Comparison of ENCODE assay signal across 28 mouse cellular contexts in the genomic region with DNA sequence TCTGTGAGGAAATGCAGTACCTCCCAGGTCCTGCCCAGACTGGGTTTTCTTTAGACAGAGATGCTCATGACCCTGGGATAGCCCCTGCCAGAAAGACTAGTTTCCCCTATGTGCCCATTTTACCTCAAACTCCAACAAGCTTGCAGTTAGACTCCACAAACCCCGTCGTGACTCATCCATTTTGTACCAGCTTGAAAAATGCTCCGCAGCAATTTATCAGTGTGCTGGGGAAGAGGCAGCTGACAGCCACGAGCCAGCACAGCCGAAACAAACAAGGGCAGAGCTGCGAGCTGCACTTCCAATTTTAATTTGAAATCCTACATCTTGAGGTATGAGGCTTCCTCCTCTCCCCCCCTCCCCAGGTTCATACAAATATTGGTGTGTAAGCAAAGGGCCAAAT.
DNase-seq lines count a peak whose midpoint lies in the region; ATAC-seq lines count a peak whose summit lies in the region.
"Had no signal": no experiment of that assay in that cellular context is flagged by ENCODE, and none has a peak within 500 bp of the region (broad histone marks: within the 10 kb centered on the region; RNA-seq: fewer than 3 reads in every experiment).

No protein-coding gene starts in this region.

- H3K4me1 ChIP-seq in hindbrain, embryonic 16.5 days (ENCODE audit: control insufficient read depth, insufficient read depth, low read depth, low read length): no peaks in the 10 kb centered on the region
- H3K4me1 ChIP-seq: embryonic facial prominence, embryonic 13.5 days; forebrain, embryonic 13.5 days had no signal

- peak; percentile 16 for DNase-seq in layer of hippocampus, adult 11-12 months (ENCODE audit: low spot score)
- no peak for DNase-seq in layer of hippocampus, adult 9-10 months (ENCODE audit: low spot score)
- DNase-seq in right cerebral cortex, adult 2 months (ENCODE audit: low spot score in 2 of 2): peak; percentile 14 to 27
- DNase-seq in right cerebral cortex, postnatal 4 days: no peak
- DNase-seq in layer of hippocampus, adult 9-11 months: peak; percentile 42
- DNase-seq in embryo, embryonic 9.5 days (ENCODE audit: extremely low spot score): no peak
- DNase-seq: B cell, adult 2 months; cerebellum, adult 2 months; gastrocnemius, postnatal 14 days; heart, adult 11 months; heart, postnatal 10 days; kidney, adult 9 months; kidney, postnatal 14 days had no signal

- WGBS in hindbrain, embryonic 16.5 days: 80% methylated on average over 6 of the region's 6 CpGs

- H3K4me2 ChIP-seq in hindbrain, embryonic 16.5 days (ENCODE audit: low read length): no peak overlapping the region
- H3K4me2 ChIP-seq: embryonic facial prominence, embryonic 13.5 days; forebrain, embryonic 13.5 days; heart, embryonic 12.5 days had no signal

- no peak for ATAC-seq in hindbrain, embryonic 16.5 days
- ATAC-seq: forebrain, embryonic 13.5 days; hindbrain, postnatal 0 days; intestine, embryonic 16.5 days; lung, postnatal 0 days; midbrain, embryonic 16.5 days; Patski had no signal

- no peaks in the 10 kb centered on the region for H3K36me3 ChIP-seq in hindbrain, embryonic 16.5 days (ENCODE audit: control insufficient read depth, insufficient read depth, low read length)
- H3K36me3 ChIP-seq: embryonic facial prominence, embryonic 13.5 days; G1E; heart, embryonic 12.5 days; hindbrain, embryonic 10.5 days; midbrain, embryonic 10.5 days had no signal

- no peak overlapping the region for H3K4me3 ChIP-seq in hindbrain, embryonic 16.5 days (ENCODE audit: low read length)
- H3K4me3 ChIP-seq: embryonic facial prominence, embryonic 13.5 days; erythroblast, embryonic 14.5 days; forebrain, embryonic 13.5 days; heart, embryonic 12.5 days; hindbrain, embryonic 10.5 days; midbrain, embryonic 10.5 days had no signal

- no peaks in the 10 kb centered on the region for H3K27me3 ChIP-seq in hindbrain, embryonic 16.5 days (replicated peaks; ENCODE audit: control insufficient read depth, insufficient read depth, low read length)
- H3K27me3 ChIP-seq: CH12.LX; embryonic facial prominence, embryonic 13.5 days; forebrain, embryonic 13.5 days; Patski had no signal

- H3K27ac ChIP-seq in hindbrain, embryonic 16.5 days (ENCODE audit: low read depth, low read length): no peak overlapping the region
- H3K27ac ChIP-seq: embryonic facial prominence, embryonic 13.5 days; forebrain, embryonic 13.5 days; hindbrain, embryonic 10.5 days; hindbrain, postnatal 0 days; midbrain, embryonic 10.5 days; stomach, postnatal 0 days had no signal

- H3K9ac ChIP-seq in hindbrain, embryonic 16.5 days (ENCODE audit: low read depth, low read length): no peak overlapping the region
- H3K9ac ChIP-seq: embryonic facial prominence, embryonic 13.5 days; forebrain, embryonic 13.5 days; heart, embryonic 12.5 days had no signal

- H3K9me3 ChIP-seq in hindbrain, embryonic 16.5 days (ENCODE audit: control insufficient read depth, low read length): no peaks in the 10 kb centered on the region
- H3K9me3 ChIP-seq: embryonic facial prominence, embryonic 13.5 days; forebrain, embryonic 13.5 days; heart, embryonic 12.5 days; hindbrain, embryonic 10.5 days; midbrain, embryonic 10.5 days had no signal

Comparison
In these comparisons a context has a peak if more than half of its experiments do, and no peak if none do; other contexts are left out.
1. DNase-seq: peak in layer of hippocampus, adult 11-12 months (single experiment), right cerebral cortex, adult 2 months (2 of 2) and layer of hippocampus, adult 9-11 months (single experiment); none in layer of hippocampus, adult 9-10 months (single experiment), right cerebral cortex, postnatal 4 days (single experiment) and embryo, embryonic 9.5 days (single experiment).